Mouse (Mus musculus) forebrain, embryonic 15.5 days (tissue): Measurements from ENCODE around the gene Rpp40. TPM values are rescaled to one million over a fixed set of nuclear protein-coding genes. Genes with fewer than 3 reads are reported as not detected.
A peak's percentile ranks its signal among the peaks of the same experiment; 100 is the strongest.

Experiments used
- ATAC-seq: fragments of 200-750 bp; cut with Nextera tagmentation; replicated peaks from 2 replicates; pipeline ENCODE4 v1.8.0; 2017; ENCODE audit warnings: mild to moderate bottlenecking, moderate TSS enrichment, moderate library complexity
- H3K27ac ChIP-seq: fragments of 300-500 bp; sonication (generic); replicated peaks from 2 replicates; pipeline ENCODE4 v1.5.1; 2015; ENCODE audit warnings: mild to moderate bottlenecking, inconsistent platforms
- H3K27me3 ChIP-seq: fragments of 300-500 bp; sonication (generic); 2 replicates; pipeline ENCODE4 v1.6.1; 2015; ENCODE audit warnings: inconsistent platforms
- H3K36me3 ChIP-seq: fragments of 300-500 bp; sonication (generic); 2 replicates; pipeline ENCODE4 v1.6.1; 2015; ENCODE audit warnings: mild to moderate bottlenecking, inconsistent platforms
- H3K4me1 ChIP-seq: fragments of 300-500 bp; sonication (generic); 2 replicates; pipeline ENCODE4 v1.6.1; 2015; ENCODE audit warnings: inconsistent platforms
- H3K4me2 ChIP-seq: fragments of 300-500 bp; sonication (generic); replicated peaks from 2 replicates; pipeline ENCODE4 v1.6.1; 2015; ENCODE audit warnings: mild to moderate bottlenecking, inconsistent platforms
- H3K4me3 ChIP-seq: fragments of 300-500 bp; sonication (generic); 2 replicates; pipeline ENCODE4 v1.5.1; 2015; ENCODE audit warnings: mild to moderate bottlenecking, inconsistent platforms
- H3K9ac ChIP-seq: fragments of 300-500 bp; sonication (generic); replicated peaks from 2 replicates; pipeline ENCODE4 v1.6.1; 2015; ENCODE audit warnings: mild to moderate bottlenecking, inconsistent platforms
- H3K9me3 ChIP-seq: fragments of 300-500 bp; sonication (generic); 2 replicates; pipeline ENCODE4 v1.6.1; 2016; ENCODE audit warnings: inconsistent platforms
- WGBS: fragments of 180-500 bp; shearing (Covaris S2); methylation state at CpG from one replicate; pipeline ENCODE4 v1.1.7; 2015; ENCODE audit warnings: mixed read lengths; 5-methylcytosine and 5-hydroxymethylcytosine counted together
- polyA plus RNA-seq: library from polyadenylated mRNA; unstranded; fragments of >200 nt; fragmentation: Nextera tagmentation; extraction: Ambion mirVana; gene quantifications from 2 replicates; pipeline ENCODE4 v1.2.1, GENCODE M21; 2015

The Rpp40 gene
- polyA plus RNA-seq, 1 experiment from 2014 or later: 8.3 TPM

DNA sequence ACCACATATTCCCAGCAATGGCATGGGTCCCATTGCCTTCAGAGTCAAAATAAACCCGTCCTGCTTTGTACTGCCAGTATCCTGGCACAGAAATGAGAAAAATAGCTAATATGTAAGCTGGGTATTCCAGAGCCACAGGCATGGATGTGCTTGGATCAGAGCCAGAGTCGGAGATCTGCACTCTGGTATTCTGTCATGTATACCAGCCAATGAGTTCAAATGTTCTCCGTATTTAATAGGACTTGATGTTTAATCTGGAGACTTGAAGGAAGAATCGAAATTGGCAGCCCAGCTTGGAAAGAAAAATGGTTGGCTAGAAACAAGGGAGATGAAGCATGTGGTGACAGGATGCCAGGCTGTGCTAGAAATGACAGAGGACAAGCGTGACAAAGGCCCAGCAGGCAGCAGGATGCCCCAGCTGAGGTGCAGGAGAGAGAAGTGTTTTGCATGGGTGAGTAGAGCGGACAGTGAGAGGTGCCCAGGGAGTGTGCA lies 25.6 kb downstream of the Rpp40 start:
- Histone ChIP-seq H3K9ac (no peak overlapping the region), H3K4me3 (no peak overlapping the region), H3K36me3 (no peaks in the 10 kb centered on the region), H3K4me1 (peaks cover 11% of the 10 kb centered on the region), H3K4me2 (no peak overlapping the region), H3K27me3 (no peaks in the 10 kb centered on the region), H3K9me3 (no peaks in the 10 kb centered on the region), H3K27ac (peak overlapping the region; percentile 34; the same call in 1 of the 2 replicates)
- 51% methylated on average over 6 of the region's 6 CpGs for WGBS
- ATAC-seq: peak; percentile 28; the same call in 1 of the 2 replicates

DNA sequence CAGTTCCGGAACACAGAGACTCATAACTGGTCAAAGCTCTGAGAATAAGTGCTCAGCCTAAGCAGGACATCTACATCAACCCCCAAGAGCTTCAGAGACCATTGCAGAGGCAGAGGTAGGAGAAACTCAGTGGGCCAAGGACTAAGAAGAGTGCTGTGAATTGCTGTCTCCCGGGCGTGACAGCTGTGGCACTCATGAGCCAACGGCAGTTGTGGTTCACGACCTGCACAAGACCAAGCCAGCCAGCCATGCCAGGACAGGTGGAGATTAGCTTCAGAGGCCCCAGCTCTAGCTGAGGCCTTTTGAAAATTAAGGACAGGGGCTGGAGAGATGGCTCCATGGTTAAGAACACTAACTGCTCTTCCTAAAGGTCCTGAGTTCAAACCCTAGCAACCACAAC lies 26.6 kb downstream of the Rpp40 start:
- H3K27ac ChIP-seq: no peak overlapping the region
- 90% methylated on average over 5 of the region's 5 CpGs for WGBS
- H3K9ac ChIP-seq: no peak overlapping the region
- peaks cover 7% of the 10 kb centered on the region for H3K4me1 ChIP-seq
- H3K36me3 ChIP-seq: no peaks in the 10 kb centered on the region
- H3K4me2 ChIP-seq: no peak overlapping the region
- no peak overlapping the region for H3K4me3 ChIP-seq
- ATAC-seq: no peak
- H3K27me3 ChIP-seq: no peaks in the 10 kb centered on the region
- no peaks in the 10 kb centered on the region for H3K9me3 ChIP-seq

DNA sequence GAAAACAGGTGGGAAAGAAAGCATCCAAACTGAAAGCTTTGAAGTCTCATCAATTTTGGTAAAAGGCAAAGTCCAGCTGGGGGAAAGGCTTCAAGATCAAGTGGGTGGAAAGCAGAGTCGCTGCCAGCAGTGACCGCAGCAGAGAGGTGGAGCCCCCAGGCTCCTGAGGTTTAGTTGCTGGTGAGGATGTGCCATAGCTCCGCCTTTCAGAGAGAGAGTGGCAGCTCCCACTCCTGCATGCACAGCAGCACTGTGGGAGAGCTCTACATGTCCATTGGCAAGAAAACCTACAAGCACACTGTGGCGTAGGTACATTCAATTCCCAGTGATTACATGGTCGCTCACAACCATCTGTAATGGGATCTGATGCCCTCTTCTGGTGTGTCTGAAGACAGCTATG lies 27.1 kb downstream of the Rpp40 start:
- ATAC-seq: no peak
- H3K4me3 ChIP-seq: no peak overlapping the region
- H3K27me3 ChIP-seq: no peaks in the 10 kb centered on the region
- H3K36me3 ChIP-seq: no peaks in the 10 kb centered on the region
- peaks cover 7% of the 10 kb centered on the region for H3K4me1 ChIP-seq
- no peak overlapping the region for H3K4me2 ChIP-seq
- H3K27ac ChIP-seq: no peak overlapping the region
- WGBS: 43% methylated on average over 5 of the region's 5 CpGs
- no peak overlapping the region for H3K9ac ChIP-seq
- no peaks in the 10 kb centered on the region for H3K9me3 ChIP-seq

DNA sequence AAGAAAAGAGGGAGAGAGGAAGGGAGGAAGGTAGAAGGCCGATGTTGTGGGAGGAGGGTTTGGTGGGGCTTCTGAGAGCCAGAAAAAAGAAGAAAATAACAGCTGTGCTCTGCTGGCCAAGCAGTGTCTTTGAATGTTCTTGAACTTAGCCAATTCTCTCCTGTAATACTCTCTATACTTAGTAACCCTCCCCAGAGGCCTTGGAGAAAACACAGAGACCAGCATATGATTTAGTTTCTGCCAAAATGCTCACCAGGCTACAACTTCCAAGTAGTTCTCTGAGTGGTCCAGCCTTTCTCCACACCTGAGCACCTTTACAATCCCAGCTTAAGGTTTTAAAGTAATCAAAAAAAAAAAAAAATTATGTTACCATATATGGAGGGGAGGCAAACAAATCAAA lies 27.9 kb downstream of the Rpp40 start:
- Histone ChIP-seq H3K27ac (no peak overlapping the region), H3K36me3 (no peaks in the 10 kb centered on the region), H3K9ac (no peak overlapping the region), H3K4me3 (no peak overlapping the region), H3K4me2 (no peak overlapping the region), H3K27me3 (no peaks in the 10 kb centered on the region), H3K4me1 (peaks cover 7% of the 10 kb centered on the region), H3K9me3 (no peaks in the 10 kb centered on the region)
- WGBS: 61% methylated on average over 1 of the region's 1 CpGs
- ATAC-seq: no peak

DNA sequence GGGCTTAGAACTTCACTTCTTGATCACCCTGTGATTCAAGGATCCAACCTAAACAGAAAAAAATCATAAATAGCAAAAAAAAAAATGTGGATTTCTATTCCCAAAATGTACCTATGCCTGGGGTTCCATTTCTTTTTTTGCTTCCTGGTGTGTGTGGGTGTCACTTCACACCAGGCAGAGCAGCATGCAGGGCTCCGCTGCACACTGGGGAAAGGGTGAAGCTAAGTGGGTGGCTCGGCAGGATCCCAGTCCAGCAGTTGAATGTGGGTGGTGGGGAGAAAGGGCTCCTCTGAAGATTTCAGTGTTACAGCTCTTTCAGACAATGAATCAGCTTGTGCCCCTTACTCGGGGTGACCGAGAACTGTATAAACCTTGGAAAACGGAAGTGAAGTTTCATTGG lies 30.8 kb downstream of the Rpp40 start:
- Histone ChIP-seq H3K27me3 (no peaks in the 10 kb centered on the region), H3K27ac (no peak overlapping the region), H3K4me1 (peaks cover under 1% of the 10 kb centered on the region; the same call in 1 of the 2 replicates), H3K9me3 (no peaks in the 10 kb centered on the region), H3K4me2 (no peak overlapping the region), H3K36me3 (no peaks in the 10 kb centered on the region), H3K9ac (no peak overlapping the region), H3K4me3 (no peak overlapping the region)
- ATAC-seq: no peak
- 90% methylated on average over 5 of the region's 5 CpGs for WGBS

DNA sequence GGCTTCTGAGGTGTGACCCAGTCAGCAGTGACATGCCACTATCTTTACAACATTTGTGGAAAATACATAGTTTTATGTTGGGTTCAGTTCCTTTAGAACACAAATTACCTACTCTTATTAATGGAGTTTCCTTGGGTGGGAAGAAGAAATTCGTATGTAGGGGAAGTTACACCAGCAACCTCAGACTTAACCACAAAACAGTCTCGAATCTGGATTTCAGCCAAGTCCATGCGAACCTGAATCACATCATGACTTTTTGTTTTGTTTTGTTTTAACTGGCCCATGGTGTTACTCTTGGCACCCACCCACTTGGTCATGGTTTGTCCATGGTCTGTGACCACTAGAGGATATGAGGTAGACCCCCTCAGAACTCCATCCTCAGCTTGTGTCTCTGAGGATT lies 35.1 kb downstream of the Rpp40 start:
- no peaks in the 10 kb centered on the region for H3K27me3 ChIP-seq
- H3K4me1 ChIP-seq: no peaks in the 10 kb centered on the region
- no peak overlapping the region for H3K27ac ChIP-seq
- no peak overlapping the region for H3K4me3 ChIP-seq
- no peak overlapping the region for H3K4me2 ChIP-seq
- 82% methylated on average over 3 of the region's 3 CpGs for WGBS
- ATAC-seq: no peak
- H3K9ac ChIP-seq: no peak overlapping the region
- H3K36me3 ChIP-seq: no peaks in the 10 kb centered on the region
- no peaks in the 10 kb centered on the region for H3K9me3 ChIP-seq

DNA sequence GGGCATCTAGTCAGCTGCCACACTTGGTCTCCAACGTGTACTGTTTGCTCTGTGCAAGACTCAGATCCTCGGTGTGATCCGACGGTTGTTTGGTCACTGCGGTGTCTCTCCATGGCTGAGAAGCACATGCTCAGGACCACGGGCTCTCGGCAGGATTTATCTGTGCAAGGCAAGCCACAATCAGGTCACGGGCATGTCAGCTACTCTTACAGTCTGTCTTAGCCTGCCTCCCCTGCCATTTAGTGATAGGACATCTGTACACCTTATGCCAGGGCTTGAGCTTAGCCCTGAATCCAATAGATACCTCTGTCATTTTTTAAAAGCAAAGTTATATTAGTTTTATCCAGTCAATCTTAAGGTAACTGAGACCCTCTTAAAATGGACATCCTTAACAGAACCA lies 35.5 kb downstream of the Rpp40 start:
- H3K27ac ChIP-seq: no peak overlapping the region

DNA sequence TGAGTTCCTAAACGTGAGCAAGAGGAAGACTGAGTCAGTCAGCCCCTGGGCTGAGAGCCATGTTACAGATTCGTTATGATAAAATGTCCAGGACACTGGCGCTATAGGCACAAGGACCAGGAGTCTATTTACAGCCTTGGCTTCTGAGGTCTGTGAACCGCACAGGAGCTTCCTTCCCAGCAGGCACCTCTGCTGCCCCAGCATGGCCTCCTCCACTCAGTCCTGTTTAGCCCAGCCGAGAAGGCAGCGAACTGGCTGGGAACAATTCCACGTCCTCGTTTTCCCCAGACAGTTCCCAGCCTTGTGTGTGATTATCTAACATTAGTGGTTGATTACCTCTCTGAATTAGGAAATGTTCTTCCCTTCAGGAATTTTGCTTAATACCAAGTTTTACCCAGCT lies 45.2 kb downstream of the Rpp40 start:
- no peak overlapping the region for H3K4me3 ChIP-seq
- no peak overlapping the region for H3K4me2 ChIP-seq
- no peaks in the 10 kb centered on the region for H3K4me1 ChIP-seq
- H3K36me3 ChIP-seq: no peaks in the 10 kb centered on the region
- 58% methylated on average over 8 of the region's 8 CpGs for WGBS
- H3K27ac ChIP-seq: no peak overlapping the region
- H3K9me3 ChIP-seq: no peaks in the 10 kb centered on the region
- ATAC-seq: no peak
- H3K9ac ChIP-seq: no peak overlapping the region
- no peaks in the 10 kb centered on the region for H3K27me3 ChIP-seq

More for the DNA sequence above, 35.5 kb downstream of the Rpp40 start:
- H3K9me3 ChIP-seq: no peaks in the 10 kb centered on the region
- ATAC-seq: no peak
- no peak overlapping the region for H3K4me2 ChIP-seq
- H3K27me3 ChIP-seq: no peaks in the 10 kb centered on the region
- WGBS: 89% methylated on average over 8 of the region's 8 CpGs
- H3K9ac ChIP-seq: no peak overlapping the region
- H3K4me1 ChIP-seq: no peaks in the 10 kb centered on the region
- no peak overlapping the region for H3K4me3 ChIP-seq
- no peaks in the 10 kb centered on the region for H3K36me3 ChIP-seq

DNA sequence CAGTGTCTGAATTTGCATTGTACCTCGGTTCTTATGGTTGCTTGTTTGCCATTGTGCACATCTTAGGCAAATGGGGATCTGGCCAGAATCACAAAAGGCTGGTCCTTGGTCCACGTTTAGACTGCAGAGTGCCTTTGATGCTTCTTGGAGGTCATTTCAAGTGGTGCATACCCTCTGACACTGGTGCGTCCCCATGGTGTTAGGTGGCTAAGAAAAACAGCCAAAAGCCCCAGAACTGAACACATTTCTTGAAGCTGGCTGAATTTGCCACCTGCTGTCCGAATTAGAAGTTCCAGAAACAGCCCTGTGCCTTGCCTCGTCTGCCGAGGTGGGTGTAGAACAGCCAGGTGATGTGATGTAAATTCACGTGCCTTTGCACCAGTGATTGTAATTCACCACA lies 48.7 kb downstream of the Rpp40 start:
- H3K9me3 ChIP-seq: no peaks in the 10 kb centered on the region
- no peak for ATAC-seq
- no peaks in the 10 kb centered on the region for H3K36me3 ChIP-seq
- no peaks in the 10 kb centered on the region for H3K4me1 ChIP-seq
- WGBS: 73% methylated on average over 7 of the region's 7 CpGs
- H3K9ac ChIP-seq: no peak overlapping the region
- H3K4me2 ChIP-seq: no peak overlapping the region
- H3K27me3 ChIP-seq: no peaks in the 10 kb centered on the region
- H3K27ac ChIP-seq: no peak overlapping the region
- no peak overlapping the region for H3K4me3 ChIP-seq

DNA sequence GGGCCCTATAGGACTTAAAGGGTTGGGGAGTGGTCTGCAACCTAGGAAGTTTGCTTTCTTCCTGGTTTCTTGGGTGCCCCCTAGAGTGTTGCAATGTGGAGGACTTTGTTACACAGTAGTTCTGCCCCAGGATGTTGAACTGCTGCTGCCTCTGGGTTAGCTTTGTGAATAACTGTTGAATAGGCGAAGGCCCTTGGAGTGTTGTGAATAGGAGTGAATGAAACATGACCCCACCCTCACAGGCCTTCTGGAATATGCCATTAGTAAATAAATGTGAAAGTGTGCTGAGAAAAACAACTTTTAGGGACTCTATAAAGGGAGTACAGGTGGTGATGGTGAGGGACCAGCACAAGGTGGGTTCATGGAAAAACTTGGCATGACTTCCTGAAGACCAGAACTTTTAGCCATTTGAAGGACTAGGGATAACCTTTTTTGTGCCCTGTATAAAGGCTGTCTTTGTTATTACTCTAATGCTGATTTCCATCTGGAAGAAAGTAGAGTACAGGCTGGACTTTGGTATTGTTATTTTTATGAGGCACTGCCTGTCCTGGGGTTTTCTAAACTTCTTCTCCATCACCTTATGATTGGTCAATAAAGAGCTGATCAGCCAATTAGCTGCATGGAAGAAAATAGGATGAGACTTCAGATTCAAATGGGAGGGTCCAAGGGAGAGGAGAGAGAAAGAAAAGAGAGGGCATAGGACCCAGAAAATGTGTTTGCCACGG lies 53.1 kb downstream of the Rpp40 start:
- H3K9me3 ChIP-seq: no peaks in the 10 kb centered on the region
- H3K27me3 ChIP-seq: no peaks in the 10 kb centered on the region
- H3K4me2 ChIP-seq: no peak overlapping the region
- no peak for ATAC-seq
- H3K9ac ChIP-seq: no peak overlapping the region
- H3K4me3 ChIP-seq: no peak overlapping the region
- WGBS: 55% methylated on average over 2 of the region's 2 CpGs
- H3K4me1 ChIP-seq: no peaks in the 10 kb centered on the region
- H3K36me3 ChIP-seq: no peaks in the 10 kb centered on the region
- no peak overlapping the region for H3K27ac ChIP-seq

DNA sequence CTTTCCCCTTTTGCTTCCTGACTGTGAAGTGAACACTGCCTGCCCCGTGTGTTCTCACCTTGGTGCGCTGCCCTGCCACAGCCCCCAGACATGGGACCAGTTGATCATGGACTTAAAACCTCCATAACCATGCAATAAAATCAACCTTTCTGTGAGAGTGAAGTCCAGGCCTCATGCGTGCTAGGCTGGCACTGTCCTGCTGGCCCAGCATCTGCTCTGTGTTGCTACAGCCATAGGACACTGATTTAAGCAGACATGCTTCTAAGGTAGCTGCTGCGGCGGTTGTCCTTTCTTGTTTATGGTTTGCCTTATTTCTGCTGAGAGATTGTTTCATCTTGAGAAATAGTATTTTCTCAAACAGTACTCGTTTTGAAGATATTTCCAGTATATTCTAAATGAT lies 54.6 kb downstream of the Rpp40 start:
- no peaks in the 10 kb centered on the region for H3K27me3 ChIP-seq
- no peak overlapping the region for H3K4me2 ChIP-seq
- H3K9ac ChIP-seq: no peak overlapping the region
- H3K9me3 ChIP-seq: no peaks in the 10 kb centered on the region
- no peak for ATAC-seq
- no peak overlapping the region for H3K4me3 ChIP-seq
- H3K27ac ChIP-seq: no peak overlapping the region
- H3K36me3 ChIP-seq: no peaks in the 10 kb centered on the region
- WGBS: 97% methylated on average over 6 of the region's 6 CpGs
- no peaks in the 10 kb centered on the region for H3K4me1 ChIP-seq

DNA sequence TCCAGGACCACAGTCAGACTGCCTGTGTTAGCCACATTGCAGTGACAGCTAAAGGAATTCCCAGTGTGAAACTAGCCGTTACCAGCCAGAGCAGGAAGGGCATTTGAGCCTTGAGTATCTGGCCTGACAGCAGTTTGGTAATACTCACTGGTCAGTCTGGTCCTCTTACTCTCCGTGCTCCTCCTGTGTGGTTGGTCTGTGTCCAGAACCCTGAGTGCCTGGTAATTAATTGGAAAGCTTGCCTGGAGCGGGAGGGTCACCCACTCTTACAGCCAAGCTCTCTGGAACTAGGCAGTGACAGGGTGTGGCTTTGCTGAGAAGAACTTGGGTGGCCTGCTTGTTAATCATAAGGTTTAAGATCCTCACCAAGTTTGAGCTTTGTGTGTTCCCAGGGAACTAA lies 57.5 kb downstream of the Rpp40 start:
- H3K9me3 ChIP-seq: no peaks in the 10 kb centered on the region
- H3K4me1 ChIP-seq: no peaks in the 10 kb centered on the region
- no peak overlapping the region for H3K9ac ChIP-seq
- 72% methylated on average over 3 of the region's 3 CpGs for WGBS
- no peak for ATAC-seq
- H3K27me3 ChIP-seq: no peaks in the 10 kb centered on the region
- H3K4me3 ChIP-seq: no peak overlapping the region
- H3K27ac ChIP-seq: no peak overlapping the region
- H3K4me2 ChIP-seq: no peak overlapping the region
- no peaks in the 10 kb centered on the region for H3K36me3 ChIP-seq

DNA sequence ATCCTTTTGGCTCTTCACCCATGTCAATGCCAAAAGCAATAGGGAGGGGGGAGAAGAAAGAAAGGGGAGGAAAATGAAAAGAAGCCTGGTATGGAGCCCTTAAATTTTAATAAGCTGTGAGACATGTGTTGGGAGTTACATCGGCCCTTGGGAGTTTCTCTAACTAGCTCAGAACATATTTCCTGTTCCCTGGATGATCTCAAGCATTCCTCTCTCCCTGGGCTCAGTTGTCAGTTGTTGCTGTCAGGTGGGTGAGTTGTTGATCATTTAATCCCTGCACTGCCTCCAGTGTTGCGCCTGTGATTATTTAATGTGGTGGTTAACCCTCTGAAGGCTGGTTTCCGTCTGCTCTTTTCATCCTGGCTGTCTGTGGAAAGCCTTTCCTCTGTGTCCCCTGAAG lies 60.9 kb downstream of the Rpp40 start:
- 57% methylated on average over 3 of the region's 3 CpGs for WGBS

More for the DNA sequence above, 60.9 kb downstream of the Rpp40 start:
- Histone ChIP-seq H3K4me3 (no peak overlapping the region), H3K9me3 (no peaks in the 10 kb centered on the region), H3K4me2 (no peak overlapping the region), H3K4me1 (no peaks in the 10 kb centered on the region), H3K27me3 (no peaks in the 10 kb centered on the region), H3K27ac (no peak overlapping the region), H3K9ac (no peak overlapping the region), H3K36me3 (no peaks in the 10 kb centered on the region)
- ATAC-seq: no peak
